Mouse (Mus musculus) urinary bladder, adult 2 months (tissue): ENCODE data around the gene Carm1. TPM values are rescaled to one million over a fixed set of nuclear protein-coding genes. Genes with fewer than 3 reads are reported as not detected.
"Not testable (repeated sequence)": the region's sequence is repeated elsewhere in the genome, so short reads cannot be mapped to it uniquely, and the experiment has no call there.

Source experiments
- DNase-seq: peaks from one replicate; pipeline ENCODE4 v3.0.0; 2022; ENCODE audit warnings: low spot score
- polyA plus RNA-seq: library from polyadenylated mRNA; depleted of rRNA; stranded (reverse); fragments of >200 nt; gene quantifications from 2 replicates; pipeline ENCODE4 v1.2.3, GENCODE M21; 2012

Gene Carm1
- polyA plus RNA-seq, 1 experiment, result 36.1 TPM

GRCm38 (mm10) chr9:21537009-21537408 lies 9.7 kb upstream of the Carm1 start:
- DNase-seq, result no peak

GRCm38 (mm10) chr9:21539981-21540753 lies 6.5 kb upstream of the Carm1 start:
- DNase-seq, result no peak

- not testable (repeated sequence) for DNase-seq
These were observed 4.7 kb upstream of the Carm1 start for GRCm38 (mm10) chr9:21542001-21542400.

GRCm38 (mm10) chr9:21545351-21545915 lies 1.3 kb upstream of the Carm1 start:
- DNase-seq, result no peak

GRCm38 (mm10) chr9:21545916-21546788 lies 542 bp upstream of the Carm1 start:
- peak; percentile 93 for DNase-seq

- no peak for DNase-seq
These were observed 614 bp downstream of the Carm1 start for GRCm38 (mm10) chr9:21547075-21547941.

- DNase-seq, result no peak
These were observed 4.4 kb downstream of the Carm1 start for GRCm38 (mm10) chr9:21551049-21551448.

- DNase-seq, result no peak
These were observed 7.0 kb downstream of the Carm1 start for GRCm38 (mm10) chr9:21553607-21554273.

GRCm38 (mm10) chr9:21555198-21555742 lies 8.6 kb downstream of the Carm1 start:
- no peak for DNase-seq

- DNase-seq, result no peak
These were observed 10.3 kb downstream of the Carm1 start for GRCm38 (mm10) chr9:21556996-21557395.

GRCm38 (mm10) chr9:21557556-21557955 lies 10.9 kb downstream of the Carm1 start:
- no peak for DNase-seq

- DNase-seq, result no peak
These were observed 11.7 kb downstream of the Carm1 start for GRCm38 (mm10) chr9:21558366-21558765.

GRCm38 (mm10) chr9:21559151-21559550 lies 12.5 kb downstream of the Carm1 start:
- DNase-seq, result no peak

- no peak for DNase-seq
These were observed 17.7 kb downstream of the Carm1 start for GRCm38 (mm10) chr9:21564420-21564819.

- no peak for DNase-seq
These were observed 18.4 kb downstream of the Carm1 start for GRCm38 (mm10) chr9:21565004-21565586.

GRCm38 (mm10) chr9:21566538-21566937 lies 19.8 kb downstream of the Carm1 start:
- DNase-seq, result no peak

- no peak for DNase-seq
These were observed 20.4 kb downstream of the Carm1 start for GRCm38 (mm10) chr9:21567051-21567450.

- no peak for DNase-seq
These were observed 22.1 kb downstream of the Carm1 start for GRCm38 (mm10) chr9:21568657-21569255.

- DNase-seq, result no peak
These were observed 27.5 kb downstream of the Carm1 start for GRCm38 (mm10) chr9:21574012-21574801.
